Mouse (Mus musculus) right cerebral cortex, adult 2 months (tissue): ENCODE measurements around the gene Entpd5.

Experiments used
- DNase-seq, 2 experiments: peaks; one replicate each; pipeline ENCODE4 v3.0.0; 2021 to 2022; ENCODE audit warnings: low spot score in 2 of 2

The Entpd5 gene

GRCm38 (mm10) chr12:84408819-84409507 lies at the start of gene Entpd5, which contains the start of gene Bbof1:
Gene Entpd5, minus strand, starts transcription at chr12:84409029.
Gene Bbof1, plus strand, starts transcription at chr12:84409071.
- peak; percentile 88 to 94 for DNase-seq

- DNase-seq = no peak
These were observed 48.1 kb upstream of the Entpd5 start for GRCm38 (mm10) chr12:84456911-84457310.

- no peak for DNase-seq
These were observed 43.0 kb upstream of the Entpd5 start for GRCm38 (mm10) chr12:84451801-84452200.

GRCm38 (mm10) chr12:84450718-84451646 lies 42.2 kb upstream of the Entpd5 start, which contains the start of the genes Aldh6a1 and Lin52:
Gene Aldh6a1, minus strand, starts transcription at chr12:84451004.
Gene Lin52, plus strand, starts transcription at chr12:84451422.
- DNase-seq = peak; percentile 97

- no peak for DNase-seq
These were observed 41.5 kb upstream of the Entpd5 start for GRCm38 (mm10) chr12:84450351-84450717.

GRCm38 (mm10) chr12:84449887-84450286 lies 41.1 kb upstream of the Entpd5 start:
- peak in 1 of 2 experiments; percentile 7 for DNase-seq

- DNase-seq = no peak
These were observed 39.4 kb upstream of the Entpd5 start for GRCm38 (mm10) chr12:84448181-84448580.

GRCm38 (mm10) chr12:84447386-84447785 lies 38.6 kb upstream of the Entpd5 start:
- no peak for DNase-seq

- no peak for DNase-seq
These were observed 33.7 kb upstream of the Entpd5 start for GRCm38 (mm10) chr12:84442526-84442925.

- no peak for DNase-seq
These were observed 29.9 kb upstream of the Entpd5 start for GRCm38 (mm10) chr12:84438697-84439096.

GRCm38 (mm10) chr12:84429825-84430224 lies 21.0 kb upstream of the Entpd5 start:
- no peak for DNase-seq

- no peak for DNase-seq
These were observed 15.2 kb upstream of the Entpd5 start for GRCm38 (mm10) chr12:84423990-84424389.

- no peak for DNase-seq
These were observed 8.7 kb upstream of the Entpd5 start for GRCm38 (mm10) chr12:84417605-84417922.

- DNase-seq = peak; percentile 76 to 87
These were observed 8.2 kb upstream of the Entpd5 start, which contains the start of gene Rnf113a2 for GRCm38 (mm10) chr12:84416834-84417604. Gene Rnf113a2, plus strand, starts transcription at chr12:84417196.

- DNase-seq = peak; percentile 26 to 42
These were observed 683 bp downstream of the Entpd5 start for GRCm38 (mm10) chr12:84407874-84408818.

GRCm38 (mm10) chr12:84407259-84407658 lies 1.6 kb downstream of the Entpd5 start:
- no peak for DNase-seq

GRCm38 (mm10) chr12:84404541-84404940 lies 4.3 kb downstream of the Entpd5 start:
- no peak for DNase-seq

- no peak for DNase-seq
These were observed 5.9 kb downstream of the Entpd5 start for GRCm38 (mm10) chr12:84402923-84403322.

- DNase-seq = no peak
These were observed 8.2 kb downstream of the Entpd5 start for GRCm38 (mm10) chr12:84400653-84401052.

GRCm38 (mm10) chr12:84400068-84400467 lies 8.8 kb downstream of the Entpd5 start:
- no peak for DNase-seq

- no peak for DNase-seq
These were observed 9.2 kb downstream of the Entpd5 start for GRCm38 (mm10) chr12:84399663-84400062.
